Mouse (Mus musculus): Measurements from ENCODE around the gene Tspyl4. TPM values are rescaled to one million over a fixed set of nuclear protein-coding genes. Genes with fewer than 3 reads are reported as not detected.
"Not testable (repeated sequence)": the region's sequence is repeated elsewhere in the genome, so short reads cannot be mapped to it uniquely, and the experiment has no call there.

The Tspyl4 gene
- polyA plus RNA-seq (2012; rRNA removed) = 140 and 191 TPM in 2 replicates

- DNase-seq (ENCODE audit: low read depth) = peak; percentile 99
- no peak for TF ChIP-seq CTCF (IDR thresholded peaks at IDR 0.05; ENCODE audit: borderline replicate concordance, extremely low read depth, insufficient read depth, insufficient read length)
- TF ChIP-seq POLR2A (IDR thresholded peaks at IDR 0.05; ENCODE audit: borderline replicate concordance, extremely low read depth, insufficient read depth, insufficient read length, poor library complexity, severe bottlenecking) = peak; percentile 87; the same call in 1 of the 2 replicates
These were observed at the start of gene Tspyl4 for GRCm38 (mm10) chr10:34297299-34297979. Gene Tspyl4 (plus strand): TSS chr10:34297442.

GRCm38 (mm10) chr10:34247757-34248156 is 49.5 kb upstream of the Tspyl4 start:
- TF ChIP-seq CTCF (IDR thresholded peaks at IDR 0.05; ENCODE audit: borderline replicate concordance, extremely low read depth, insufficient read depth, insufficient read length) (no peak), POLR2A (IDR thresholded peaks at IDR 0.05; ENCODE audit: borderline replicate concordance, extremely low read depth, insufficient read depth, insufficient read length, poor library complexity, severe bottlenecking) (no peak)
- peak; percentile 35 for DNase-seq (ENCODE audit: low read depth)

- no peak for DNase-seq (ENCODE audit: low read depth)
- TF ChIP-seq POLR2A (IDR thresholded peaks at IDR 0.05; ENCODE audit: borderline replicate concordance, extremely low read depth, insufficient read depth, insufficient read length, poor library complexity, severe bottlenecking) (no peak), CTCF (IDR thresholded peaks at IDR 0.05; ENCODE audit: borderline replicate concordance, extremely low read depth, insufficient read depth, insufficient read length) (no peak)
These were observed 47.6 kb upstream of the Tspyl4 start for GRCm38 (mm10) chr10:34249594-34249993.

- DNase-seq (ENCODE audit: low read depth) = not testable (repeated sequence)
These were observed 44.4 kb upstream of the Tspyl4 start for GRCm38 (mm10) chr10:34252833-34253232.

- TF ChIP-seq CTCF (IDR thresholded peaks at IDR 0.05; ENCODE audit: borderline replicate concordance, extremely low read depth, insufficient read depth, insufficient read length) = no peak
- no peak for TF ChIP-seq POLR2A (IDR thresholded peaks at IDR 0.05; ENCODE audit: borderline replicate concordance, extremely low read depth, insufficient read depth, insufficient read length, poor library complexity, severe bottlenecking)
- no peak for DNase-seq (ENCODE audit: low read depth)
These were observed 32.1 kb upstream of the Tspyl4 start for GRCm38 (mm10) chr10:34265106-34265505.

GRCm38 (mm10) chr10:34267312-34268070 is 29.8 kb upstream of the Tspyl4 start:
- DNase-seq (ENCODE audit: low read depth) = no peak
- TF ChIP-seq POLR2A (IDR thresholded peaks at IDR 0.05; ENCODE audit: borderline replicate concordance, extremely low read depth, insufficient read depth, insufficient read length, poor library complexity, severe bottlenecking) = no peak
- TF ChIP-seq CTCF (IDR thresholded peaks at IDR 0.05; ENCODE audit: borderline replicate concordance, extremely low read depth, insufficient read depth, insufficient read length) = no peak

- DNase-seq (ENCODE audit: low read depth) = peak; percentile 80
- no peak for TF ChIP-seq POLR2A (IDR thresholded peaks at IDR 0.05; ENCODE audit: borderline replicate concordance, extremely low read depth, insufficient read depth, insufficient read length, poor library complexity, severe bottlenecking)
- no peak for TF ChIP-seq CTCF (IDR thresholded peaks at IDR 0.05; ENCODE audit: borderline replicate concordance, extremely low read depth, insufficient read depth, insufficient read length)
These were observed 25.6 kb upstream of the Tspyl4 start for GRCm38 (mm10) chr10:34271681-34272080.

- TF ChIP-seq POLR2A (IDR thresholded peaks at IDR 0.05; ENCODE audit: borderline replicate concordance, extremely low read depth, insufficient read depth, insufficient read length, poor library complexity, severe bottlenecking) (no peak), CTCF (IDR thresholded peaks at IDR 0.05; ENCODE audit: borderline replicate concordance, extremely low read depth, insufficient read depth, insufficient read length) (peak; percentile 52; the same call in 1 of the 2 replicates)
- peak; percentile 89 for DNase-seq (ENCODE audit: low read depth)
These were observed 16.6 kb upstream of the Tspyl4 start for GRCm38 (mm10) chr10:34280591-34281175.

- TF ChIP-seq CTCF (IDR thresholded peaks at IDR 0.05; ENCODE audit: borderline replicate concordance, extremely low read depth, insufficient read depth, insufficient read length) = no peak
- no peak for TF ChIP-seq POLR2A (IDR thresholded peaks at IDR 0.05; ENCODE audit: borderline replicate concordance, extremely low read depth, insufficient read depth, insufficient read length, poor library complexity, severe bottlenecking)
These were observed 15.9 kb upstream of the Tspyl4 start for GRCm38 (mm10) chr10:34281211-34281961.

GRCm38 (mm10) chr10:34281962-34282388 is 15.3 kb upstream of the Tspyl4 start, which contains the start of gene Tspyl1:
Gene Tspyl1 (plus strand): TSS chr10:34282190.
- DNase-seq (ENCODE audit: low read depth) = peak; percentile 99
- TF ChIP-seq CTCF (IDR thresholded peaks at IDR 0.05; ENCODE audit: borderline replicate concordance, extremely low read depth, insufficient read depth, insufficient read length) = no peak
- peak; percentile 82; the same call in 1 of the 2 replicates for TF ChIP-seq POLR2A (IDR thresholded peaks at IDR 0.05; ENCODE audit: borderline replicate concordance, extremely low read depth, insufficient read depth, insufficient read length, poor library complexity, severe bottlenecking)

More at GRCm38 (mm10) chr10:34281211-34281961, 15.9 kb upstream of the Tspyl4 start:
- DNase-seq (ENCODE audit: low read depth) = peak; percentile 67

Data from brain, embryonic 14.5 days (tissue).